Mouse (Mus musculus) liver, embryonic 11.5 days (tissue): ENCODE results near the gene Mtmr1. TPM values are rescaled to one million over a fixed set of nuclear protein-coding genes. Genes with fewer than 3 reads are reported as not detected.
A peak's percentile ranks its signal among the peaks of the same experiment; 100 is the strongest.

Source experiments
- ATAC-seq: fragments of 200-750 bp; cut with Nextera tagmentation; replicated peaks from 2 replicates; pipeline ENCODE4 v1.8.0; 2017; ENCODE audit warnings: moderate number of reproducible peaks, mild to moderate bottlenecking, moderate TSS enrichment, moderate library complexity; ENCODE audit not compliant: low FRiP score
- DNase-seq: peaks from one replicate; pipeline ENCODE4 v3.0.0-alpha.2; 2017; ENCODE audit warnings: low spot score
- H3K27ac ChIP-seq: fragments of 300-500 bp; sonication (generic); 2 replicates; pipeline ENCODE4 v1.5.1; 2014; ENCODE audit warnings: mild to moderate bottlenecking, low read depth, low read length, control low read depth
- H3K27me3 ChIP-seq: fragments of 300-500 bp; sonication (generic); replicated peaks from 2 replicates; pipeline ENCODE4 v1.6.1; 2014; ENCODE audit warnings: low read length, mixed read lengths; ENCODE audit not compliant: control insufficient read depth, insufficient read depth
- H3K36me3 ChIP-seq: fragments of 300-500 bp; sonication (generic); 2 replicates; pipeline ENCODE4 v1.6.1; 2014; ENCODE audit warnings: mild to moderate bottlenecking, low read length, moderate library complexity, mixed read lengths; ENCODE audit not compliant: control insufficient read depth, insufficient read depth
- H3K4me1 ChIP-seq: fragments of 300-500 bp; sonication (generic); replicated peaks from 2 replicates; pipeline ENCODE4 v1.6.1; 2014; ENCODE audit warnings: low read length, mixed read lengths; ENCODE audit not compliant: control insufficient read depth, insufficient read depth
- H3K4me2 ChIP-seq: fragments of 300-500 bp; sonication (generic); 2 replicates; pipeline ENCODE4 v1.6.1; 2014; ENCODE audit warnings: mild to moderate bottlenecking, control low read depth, moderate library complexity
- H3K4me3 ChIP-seq: fragments of 300-500 bp; sonication (generic); 2 replicates; pipeline ENCODE4 v1.5.1; 2014; ENCODE audit warnings: low read depth, low read length, control low read depth
- H3K9ac ChIP-seq: fragments of 300-500 bp; sonication (generic); 2 replicates; pipeline ENCODE4 v1.6.1; 2014; ENCODE audit warnings: low read depth, low read length, control low read depth
- H3K9me3 ChIP-seq: fragments of 300-500 bp; sonication (generic); 2 replicates; pipeline ENCODE4 v1.6.1; 2016; ENCODE audit warnings: low read length, inconsistent platforms, mixed read lengths; ENCODE audit not compliant: control insufficient read depth
- WGBS: fragments of 180-500 bp; shearing (Covaris S2); extraction: QIAGEN DNeasy Blood & Tissue Kit; methylation state at CpG from one replicate; pipeline ENCODE4 v1.1.7; 2014; 5-methylcytosine and 5-hydroxymethylcytosine counted together
- polyA plus RNA-seq: library from polyadenylated mRNA; unstranded; fragments of >200 nt; fragmentation: Nextera tagmentation; extraction: Ambion mirVana; gene quantifications from 2 replicates; pipeline ENCODE4 v1.2.1, GENCODE M21; 2014

Mtmr1 gene
- polyA plus RNA-seq, 1 experiment from 2014 or later = 10.4 TPM

DNA sequence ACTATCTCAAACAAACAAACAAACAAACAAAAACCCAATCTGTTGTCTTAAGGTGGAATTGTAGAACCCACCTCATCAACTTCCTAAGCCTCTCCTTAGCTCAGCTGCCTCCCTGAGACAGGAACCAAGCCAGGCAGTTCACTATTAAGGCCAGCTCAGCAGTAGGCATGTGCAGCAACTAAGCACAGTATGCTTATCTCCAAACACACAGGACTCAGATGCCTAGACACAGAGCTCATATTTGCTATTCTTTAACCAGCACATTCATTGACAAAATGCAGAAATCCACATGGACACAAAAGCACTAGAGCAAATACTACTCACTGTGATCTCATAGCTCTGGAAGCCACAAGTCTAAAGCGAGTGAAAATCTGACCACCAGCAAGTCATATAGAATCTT is 100.9 kb downstream of the Mtmr1 start:
- H3K27me3 ChIP-seq = peaks cover 3% of the 10 kb centered on the region; the same call in 1 of the 2 replicates
- no peaks in the 10 kb centered on the region for H3K9me3 ChIP-seq
- no peak for DNase-seq
- WGBS = 100% methylated on average over 1 of the region's 1 CpGs
- no peak overlapping the region for H3K27ac ChIP-seq
- peaks cover 5% of the 10 kb centered on the region for H3K4me1 ChIP-seq
- peak; percentile 69 for ATAC-seq
- no peaks in the 10 kb centered on the region for H3K36me3 ChIP-seq
- no peak overlapping the region for H3K9ac ChIP-seq
- H3K4me3 ChIP-seq = no peak overlapping the region
- H3K4me2 ChIP-seq = no peak overlapping the region

DNA sequence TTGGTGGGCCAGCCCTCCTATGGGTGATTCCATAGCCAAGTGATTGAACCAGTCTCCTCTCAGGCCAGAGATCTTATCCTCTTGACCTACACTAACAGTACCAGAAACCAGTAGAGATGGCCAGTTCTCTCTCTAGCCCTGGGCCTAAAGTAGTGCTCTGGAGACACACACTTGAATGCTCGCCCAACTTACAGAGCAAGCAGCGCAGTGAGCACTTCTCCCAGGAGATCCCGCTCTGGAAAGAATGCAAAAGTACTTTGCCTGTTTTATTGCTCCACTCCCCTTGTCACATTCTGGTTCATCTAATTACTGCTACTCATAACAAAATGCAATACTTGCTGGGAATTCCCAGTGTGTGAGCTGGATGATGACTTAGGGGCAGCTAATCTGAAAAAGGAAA is 102.9 kb downstream of the Mtmr1 start:
- Histone ChIP-seq H3K36me3 (no peaks in the 10 kb centered on the region), H3K9me3 (no peaks in the 10 kb centered on the region), H3K4me1 (peaks cover 5% of the 10 kb centered on the region), H3K4me3 (no peak overlapping the region), H3K4me2 (no peak overlapping the region), H3K9ac (no peak overlapping the region), H3K27me3 (no peaks in the 10 kb centered on the region), H3K27ac (no peak overlapping the region)
- 95% methylated on average over 3 of the region's 3 CpGs for WGBS
- ATAC-seq (no peak), DNase-seq (no peak)

Other genes starting within 250 kb of the Mtmr1 start
- 4.6 and 4.8 TPM in 2 replicates for gene Mtm1, start 154.0 kb upstream of the Mtmr1 start, polyA plus RNA-seq
- gene Cd99l2, start 128.1 kb downstream of the Mtmr1 start, polyA plus RNA-seq = 17.2 and 19.0 TPM in 2 replicates
- 475 and 501 TPM in 2 replicates for gene Hmgb3, start 191.2 kb downstream of the Mtmr1 start, polyA plus RNA-seq